Mouse (Mus musculus): ENCODE measurements at regions not wholly inside any gene's neighbourhood (a gene's known extent, or its start where the extent isn't known, plus 50 kb on each side); places are given as distances from the start of the nearest gene placed in this dataset.

- no peak for TF ChIP-seq POLR2A (IDR thresholded peaks at IDR 0.05; ENCODE audit: borderline replicate concordance, low read depth, low read length)
- TF ChIP-seq CTCF (IDR thresholded peaks at IDR 0.05; ENCODE audit: low read depth, low read length), result no peak
Observed at GRCm38 (mm10) chr14:66562744-66563143, 553.7 kb upstream of the Gulo start.

Data from bone marrow macrophage, adult 2 months (primary cell).